Mouse (Mus musculus) megakaryocyte, embryonic 14.5 days (primary cell): ENCODE measurements around the gene Tigd4.

Experiments
- FLI1 ChIP-seq: IDR thresholded peaks from 2 replicates; pipeline ENCODE4 v1.6.1; 2012; ENCODE audit warnings: low read length, inconsistent platforms, mixed read lengths
- GATA1 ChIP-seq: IDR thresholded peaks from 3 replicates; pipeline ENCODE4 v1.6.1; 2012; ENCODE audit warnings: mixed read lengths, low read length, inconsistent platforms, borderline replicate concordance

DNA sequence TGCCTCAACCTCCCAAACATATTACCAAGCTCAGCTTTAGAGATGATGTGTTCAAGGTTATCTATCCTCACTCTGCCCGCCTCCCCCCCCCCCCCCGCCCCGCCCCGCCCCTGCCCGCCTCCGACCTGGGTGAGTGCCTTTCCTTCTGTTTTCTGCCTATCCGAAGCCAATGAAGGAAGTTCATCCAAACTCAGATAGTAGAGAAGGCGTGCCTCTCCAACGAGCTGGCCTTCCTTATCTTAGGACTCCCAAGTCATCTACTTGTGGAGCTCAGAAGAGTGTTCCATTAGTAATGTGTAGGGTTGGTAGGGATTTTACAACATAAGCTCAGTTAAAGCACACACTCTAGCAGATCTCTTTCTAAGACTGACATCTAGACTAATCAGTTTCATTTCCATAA, 9.8 kb downstream of the Tigd4 start:
- no peak for TF ChIP-seq GATA1
- no peak for TF ChIP-seq FLI1
